Mouse (Mus musculus) left cerebral cortex, adult 2 months (tissue): ENCODE results near the gene Foxp3. TPM values are rescaled to one million over a fixed set of nuclear protein-coding genes. Genes with fewer than 3 reads are reported as not detected.
A peak's percentile ranks its signal among the peaks of the same experiment; 100 is the strongest.

Experiments used
- DNase-seq, 2 experiments: peaks; one replicate each; pipeline ENCODE4 v3.0.0; 2021 to 2022; ENCODE audit warnings: low spot score in 2 of 2, mixed read lengths in 1 of 2; ENCODE audit errors: extremely low spot score in 1 of 2
- H3K27ac ChIP-seq: fragments of 200-600 bp; 2 replicates; pipeline ENCODE4 v1.8.1; 2022
- H3K4me3 ChIP-seq: fragments of 200-600 bp; 2 replicates; pipeline ENCODE4 v1.8.1; 2022
- CTCF ChIP-seq: fragments of 200-600 bp; IDR thresholded peaks from 2 replicates; pipeline ENCODE4 v1.8.1; 2022; ENCODE audit warnings: antibody characterized with exemption, mild to moderate bottlenecking, moderate library complexity
- intact Hi-C: fragments of 180-260 bp; cut with DNase I; formaldehyde crosslinking; loops from one replicate; pipeline ENCODE4 v1.15.1; 2025
- long read RNA-seq, 2 experiments: library from polyadenylated mRNA; stranded (forward); transcript quantifications; one replicate each; pipeline ENCODE4 v2.0.0; 2021; ENCODE audit warnings: borderline mapping rate in 2 of 2
- total RNA-seq, 2 experiments: library from RNA; stranded (reverse); gene quantifications; 2 replicates each; pipeline ENCODE4 v1.2.3; 2021

Gene Foxp3
- total RNA-seq: not detected
- long read RNA-seq, experiment 1: 0 reads
- long read RNA-seq, experiment 2: 0 reads

- no peak for TF ChIP-seq CTCF
- H3K27ac ChIP-seq: peak within 1 kb of the TSS; percentile 89
- intact Hi-C loops: loop anchor here (2.0 to 5.0 kb wide), 4 partner anchors 65 to 251 kb away; partner anchors contain the start of gene Syp
- DNase-seq: peak in 1 of 2 experiments; percentile 49
- H3K4me3 ChIP-seq: peak within 1 kb of the TSS; percentile 51
Observed at GRCm38 (mm10) chrX:7573176-7574086, at the start of gene Foxp3. TSS of gene Foxp3 (plus strand) at chrX:7573644.

- TF ChIP-seq CTCF: no peak
- Histone ChIP-seq H3K4me3 (no peak overlapping the region), H3K27ac (no peak overlapping the region)
- intact Hi-C loops: no loop called here
- DNase-seq: no peak
Observed at GRCm38 (mm10) chrX:7524961-7525360, 48.5 kb upstream of the Foxp3 start.

- intact Hi-C loops: loop anchor here (5.0 kb wide), 1 partner anchor 76 kb away; no protein-coding TSS in a partner anchor
- no peak overlapping the region for H3K4me3 ChIP-seq
- no peak for TF ChIP-seq CTCF
- DNase-seq: no peak
- H3K27ac ChIP-seq: no peak overlapping the region
Observed at GRCm38 (mm10) chrX:7553474-7553873, 20.0 kb upstream of the Foxp3 start.

- TF ChIP-seq CTCF: no peak
- no peak for DNase-seq
- Histone ChIP-seq H3K27ac (no peak overlapping the region), H3K4me3 (no peak overlapping the region)
- intact Hi-C loops: no loop called here
Observed at GRCm38 (mm10) chrX:7563076-7563475, 10.4 kb upstream of the Foxp3 start.

- H3K27ac ChIP-seq: no peak overlapping the region
- no peak for TF ChIP-seq CTCF
- no peak for DNase-seq
- intact Hi-C loops: no loop called here
- no peak overlapping the region for H3K4me3 ChIP-seq
Observed at GRCm38 (mm10) chrX:7566352-7566751, 7.1 kb upstream of the Foxp3 start.

- Histone ChIP-seq H3K27ac (no peak overlapping the region), H3K4me3 (no peak overlapping the region)
- intact Hi-C loops: no loop called here
- TF ChIP-seq CTCF: no peak
- no peak for DNase-seq
Observed at GRCm38 (mm10) chrX:7567491-7567890, 6.0 kb upstream of the Foxp3 start.

GRCm38 (mm10) chrX:7570481-7571175 lies 2.8 kb upstream of the Foxp3 start:
- Histone ChIP-seq H3K27ac (no peak overlapping the region), H3K4me3 (no peak overlapping the region)
- no peak for DNase-seq
- TF ChIP-seq CTCF: no peak
- intact Hi-C loops: loop anchor here (5.0 kb wide), 3 partner anchors 93 to 248 kb away; no protein-coding TSS in a partner anchor

GRCm38 (mm10) chrX:7571565-7572136 lies 1.8 kb upstream of the Foxp3 start:
- Histone ChIP-seq H3K27ac (no peak overlapping the region), H3K4me3 (no peak overlapping the region)
- DNase-seq: no peak
- intact Hi-C loops: loop anchor here (5.0 kb wide), 3 partner anchors 94 to 249 kb away; no protein-coding TSS in a partner anchor
- no peak for TF ChIP-seq CTCF

GRCm38 (mm10) chrX:7572466-7572865 lies 978 bp upstream of the Foxp3 start:
- intact Hi-C loops: loop anchor here (5.0 kb wide), 3 partner anchors 95 to 250 kb away; no protein-coding TSS in a partner anchor
- TF ChIP-seq CTCF: no peak

GRCm38 (mm10) chrX:7574087-7574884 lies 842 bp downstream of the Foxp3 start, which contains the start of gene Ppp1r3f:
TSS of gene Ppp1r3f (minus strand) at chrX:7574283.
- intact Hi-C loops: loop anchor here (2.0 to 5.0 kb wide), 4 partner anchors 65 to 252 kb away; partner anchors contain the start of gene Syp
- peak within 1 kb of the TSS; percentile 89 for H3K27ac ChIP-seq
- no peak for TF ChIP-seq CTCF
- peak; percentile 94 for DNase-seq
- H3K4me3 ChIP-seq: peak within 1 kb of the TSS; percentile 51

More at GRCm38 (mm10) chrX:7572466-7572865, 978 bp upstream of the Foxp3 start:
- no peak for DNase-seq
- Histone ChIP-seq H3K4me3 (no peak overlapping the region), H3K27ac (no peak overlapping the region)

- Histone ChIP-seq H3K4me3 (peak overlapping the region; percentile 51; the same call in 1 of the 2 replicates), H3K27ac (peak overlapping the region; percentile 47)
- intact Hi-C loops: loop anchor here (2.0 to 5.0 kb wide), 4 partner anchors 64 to 253 kb away; partner anchors contain the start of gene Syp
- no peak for TF ChIP-seq CTCF
- no peak for DNase-seq
Observed at GRCm38 (mm10) chrX:7574885-7575231, 1.4 kb downstream of the Foxp3 start.
